Mouse (Mus musculus) testis, postnatal 10 days (tissue): ENCODE results near the gene Lipe.

Experiments used
- DNase-seq: peaks from one replicate; pipeline ENCODE4 v3.0.0; 2021; ENCODE audit warnings: low spot score

The Lipe gene

DNA sequence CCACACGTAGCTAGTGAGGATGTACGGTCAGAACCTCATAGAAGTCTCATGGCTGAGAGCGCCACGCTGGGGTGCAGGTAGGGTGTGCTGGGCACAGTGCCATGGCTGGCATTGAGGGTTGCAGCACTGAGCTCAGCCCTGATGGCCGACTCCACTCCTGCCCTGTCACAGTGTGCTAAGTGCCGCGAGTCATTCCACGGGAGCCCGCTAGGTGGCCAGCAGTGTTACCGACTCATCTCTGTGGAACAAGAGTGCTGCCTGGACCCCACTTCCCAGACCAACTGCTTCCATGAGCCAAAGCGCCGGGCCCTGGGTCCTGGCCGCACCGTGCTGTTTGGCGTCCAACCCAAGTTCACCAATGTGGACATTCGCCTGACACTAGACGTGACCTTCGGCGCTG, 35.4 kb downstream of the Lipe start:
- DNase-seq: no peak

DNA sequence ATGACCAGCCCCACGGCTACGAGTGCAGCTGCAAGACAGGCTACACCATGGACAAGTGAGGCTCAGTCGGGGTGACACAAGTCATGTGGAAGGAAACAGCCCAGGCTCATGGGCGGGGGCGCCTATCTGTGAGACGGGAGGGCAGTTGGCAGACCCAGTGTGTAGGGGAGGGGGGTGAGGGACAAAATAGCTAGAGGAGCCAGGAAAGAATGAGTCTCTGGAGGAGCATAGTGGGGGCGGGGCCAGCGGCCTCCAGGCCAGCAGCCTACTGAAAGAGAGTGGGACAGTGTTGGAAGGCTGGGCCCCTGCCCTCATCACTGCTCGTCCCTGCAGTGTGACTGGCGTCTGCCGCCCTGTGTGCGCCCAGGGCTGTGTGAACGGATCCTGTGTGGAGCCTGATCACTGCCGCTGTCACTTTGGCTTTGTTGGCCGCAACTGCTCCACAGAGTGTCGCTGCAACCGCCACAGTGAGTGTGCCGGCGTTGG, 39.7 kb downstream of the Lipe start:
- no peak for DNase-seq

DNA sequence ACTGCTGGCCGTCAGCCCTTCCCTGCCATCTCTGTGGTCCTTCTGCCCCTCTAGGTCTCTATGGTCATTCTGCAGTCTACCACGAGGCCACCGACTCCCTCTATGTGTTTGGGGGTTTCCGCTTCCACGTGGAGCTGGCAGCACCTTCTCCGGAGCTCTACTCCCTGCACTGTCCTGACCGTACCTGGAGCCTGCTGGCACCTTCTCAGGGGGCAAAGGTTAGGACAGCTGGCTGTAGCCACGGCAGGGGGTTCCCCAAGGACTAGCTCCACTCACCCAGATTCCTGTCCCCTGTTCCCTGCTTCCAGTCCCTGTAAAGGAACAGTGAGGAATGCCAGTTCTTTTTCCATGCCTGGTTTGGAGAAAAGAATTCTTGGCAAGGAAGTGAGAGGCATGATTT, 49.6 kb downstream of the Lipe start:
- DNase-seq: no peak

DNA sequence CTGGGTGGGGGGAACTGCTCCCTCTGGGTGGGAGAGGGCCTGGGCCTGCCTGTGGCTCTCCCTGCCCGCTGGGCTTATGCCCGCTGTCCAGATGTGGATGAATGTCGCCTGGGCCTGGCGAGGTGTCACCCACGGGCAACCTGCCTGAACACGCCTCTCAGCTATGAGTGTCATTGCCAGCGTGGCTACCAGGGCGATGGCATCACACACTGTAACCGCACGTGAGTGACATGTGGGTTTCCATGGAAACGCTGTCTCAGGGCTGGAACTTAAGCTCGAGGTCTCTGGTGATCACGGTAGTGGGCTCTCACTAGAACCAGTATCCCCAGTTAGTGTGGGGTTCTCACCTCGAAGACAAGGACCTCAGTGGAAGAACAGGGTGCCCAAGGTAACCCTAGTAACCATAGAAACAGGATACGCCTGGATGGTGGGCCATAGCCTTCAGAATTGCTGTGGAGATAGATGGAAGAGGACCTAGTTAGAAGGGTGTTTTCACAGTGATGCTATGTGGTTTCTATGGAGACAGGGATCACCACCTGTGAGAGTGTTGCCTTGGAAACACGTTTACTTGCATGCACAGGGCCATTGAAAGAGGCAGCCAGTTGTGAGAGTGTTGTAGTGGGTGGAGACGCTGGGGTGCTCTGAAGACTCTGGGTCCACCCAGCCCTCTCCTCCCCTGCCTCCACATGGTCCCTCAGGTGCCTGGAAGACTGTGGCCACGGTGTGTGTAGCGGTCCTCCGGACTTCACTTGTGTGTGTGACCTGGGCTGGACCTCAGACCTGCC, 57.3 kb downstream of the Lipe start:
- DNase-seq: no peak

GRCm38 (mm10) chr7:25339329-25339728, 59.2 kb downstream of the Lipe start:
- DNase-seq: no peak

GRCm38 (mm10) chr7:25334472-25334871, 64.0 kb downstream of the Lipe start:
- no peak for DNase-seq

GRCm38 (mm10) chr7:25333596-25334307, 64.8 kb downstream of the Lipe start:
- DNase-seq: peak; percentile 83
